Mouse (Mus musculus) liver, adult 2 months (tissue): ENCODE measurements around the gene Ppp1r21.

ENCODE experiments used
- CTCF ChIP-seq: fragments of 200-500 bp; IDR thresholded peaks from 2 replicates; pipeline ENCODE4 v1.5.1; 2011; ENCODE audit warnings: low read depth, low read length, control low read depth
- POLR2A ChIP-seq: fragments of 200-500 bp; IDR thresholded peaks from 2 replicates; pipeline ENCODE4 v1.6.1; 2011; ENCODE audit warnings: low read length, control low read depth; ENCODE audit not compliant: insufficient read depth; ENCODE audit errors: extremely low read depth

DNA sequence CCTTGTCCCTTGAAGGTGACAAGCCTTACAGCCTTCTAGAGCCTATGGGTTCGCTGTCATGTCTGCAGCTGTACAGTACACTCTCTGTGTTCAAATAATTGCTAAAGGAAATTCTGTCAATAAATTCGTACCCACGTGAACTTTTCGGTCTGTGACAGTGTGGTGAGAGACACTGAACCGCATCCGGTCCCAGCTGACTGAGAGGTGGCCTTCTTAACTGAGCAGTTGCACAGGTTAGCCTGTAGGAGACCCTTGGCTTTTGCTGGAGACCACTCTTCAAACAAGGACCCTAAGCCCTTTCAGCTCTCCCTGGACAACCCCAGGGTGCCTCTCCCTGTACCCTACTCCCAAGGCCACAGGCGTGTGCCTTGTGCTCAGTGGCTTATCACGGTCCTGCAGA, 58.3 kb downstream of the Ppp1r21 start:
- TF ChIP-seq CTCF, result no peak
- TF ChIP-seq POLR2A, result no peak
